Mouse (Mus musculus): Measurements from ENCODE around the gene Art3.
"Not testable (repeated sequence)": the region's sequence is repeated elsewhere in the genome, so short reads cannot be mapped to it uniquely, and the experiment has no call there.

DNA sequence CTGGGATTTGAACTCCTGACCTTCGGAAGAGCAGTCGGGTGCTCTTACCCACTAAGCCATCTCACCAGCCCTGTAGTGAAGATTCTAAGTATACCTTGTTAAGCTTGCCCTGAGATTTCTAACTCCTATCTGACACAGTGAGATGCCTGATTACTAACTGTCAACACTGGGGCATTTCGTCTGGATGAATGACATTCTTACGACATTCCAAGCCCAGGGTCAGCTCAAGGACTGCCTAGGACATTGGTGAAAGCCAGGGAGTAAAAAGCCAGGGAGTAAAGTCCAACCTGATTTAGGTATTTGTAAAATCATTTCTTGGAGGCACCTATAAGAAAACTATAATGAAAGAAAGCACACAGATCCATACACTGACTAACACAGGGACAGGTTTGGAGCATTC lies 21.1 kb downstream of the Art3 start:
- TF ChIP-seq CTCF, POLR2A (IDR thresholded peaks at IDR 0.05; ENCODE audit: extremely low read depth, insufficient read depth, low read length): not testable (repeated sequence)
